Mouse (Mus musculus) ES-Bruce4 (cell line): ENCODE results near the gene Spred1.

Experiments used
- CTCF ChIP-seq: IDR thresholded peaks from one replicate; pipeline ENCODE4 v1.8.1; 2011; ENCODE audit warnings: low read depth, low read length
- POLR2A ChIP-seq: IDR thresholded peaks from one replicate; pipeline ENCODE4 v1.8.1; 2011; ENCODE audit warnings: low read length; ENCODE audit not compliant: insufficient read depth

DNA sequence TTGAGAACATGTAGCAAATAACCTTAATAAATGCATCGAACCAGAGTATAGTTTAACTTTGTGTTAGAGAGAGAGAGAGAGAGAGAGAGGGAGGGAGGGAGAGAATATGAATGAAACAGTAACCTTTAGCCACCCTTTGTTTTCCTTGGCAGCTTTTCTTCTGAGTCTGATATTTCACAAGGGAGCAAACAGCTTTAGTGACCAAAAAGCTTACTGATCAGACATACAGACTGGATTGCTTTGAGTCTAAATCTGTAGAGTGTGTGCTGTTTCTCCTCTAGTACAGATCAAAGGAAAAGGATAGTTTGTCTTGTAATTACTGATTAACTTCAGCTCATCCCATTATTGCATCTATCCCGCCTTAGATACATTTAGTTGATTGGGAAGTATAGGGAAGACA is 8.0 kb downstream of the Spred1 start:
- TF ChIP-seq POLR2A, result no peak
- no peak for TF ChIP-seq CTCF
